Mouse (Mus musculus) C2C12 (cell line): ENCODE data around the gene Fcnb. TPM values are rescaled to one million over a fixed set of nuclear protein-coding genes. Genes with fewer than 3 reads are reported as not detected.

Source experiments
- H3K27me3 ChIP-seq: one replicate; pipeline ENCODE4 v1.6.1; 2011; ENCODE audit not compliant: control insufficient read depth, insufficient read depth, insufficient read length
- H3K36me3 ChIP-seq: one replicate; pipeline ENCODE4 v1.6.1; 2011; ENCODE audit not compliant: control insufficient read depth, insufficient read depth
- H3K4me3 ChIP-seq: one replicate; pipeline ENCODE4 v1.5.1; 2011; ENCODE audit warnings: mild to moderate bottlenecking, control low read depth; ENCODE audit not compliant: poor library complexity, insufficient read depth, severe bottlenecking
- H3K79me2 ChIP-seq: one replicate; pipeline ENCODE4 v1.6.1; 2011; ENCODE audit not compliant: control insufficient read depth, insufficient read depth
- H3K79me3 ChIP-seq: one replicate; pipeline ENCODE4 v1.6.1; 2011; ENCODE audit warnings: low read depth, control low read depth
- H3ac ChIP-seq: one replicate; pipeline ENCODE3; 2011; ENCODE audit warnings: low read depth; ENCODE audit not compliant: control insufficient read depth, insufficient read length
- CEBPB ChIP-seq: IDR thresholded peaks from one replicate; pipeline ENCODE4 v1.6.1; 2011; ENCODE audit warnings: low read depth, mild to moderate bottlenecking, control low read depth, moderate library complexity
- CTCF ChIP-seq: IDR thresholded peaks from one replicate; pipeline ENCODE4 v1.5.1; 2011; ENCODE audit not compliant: control insufficient read depth, insufficient read depth, insufficient read length
- FOSL1 ChIP-seq: IDR thresholded peaks from one replicate; pipeline ENCODE4 v1.8.0; 2011; ENCODE audit warnings: mild to moderate bottlenecking, low read length; ENCODE audit not compliant: poor library complexity, insufficient read depth, severe bottlenecking
- MAX ChIP-seq: IDR thresholded peaks from one replicate; pipeline ENCODE4 v1.6.1; 2011; ENCODE audit warnings: mild to moderate bottlenecking, control low read depth
- MYOD1 ChIP-seq: IDR thresholded peaks from one replicate; pipeline ENCODE4 v1.6.1; 2011; ENCODE audit warnings: low read depth; ENCODE audit not compliant: control insufficient read depth, insufficient read length
- MYOG ChIP-seq: IDR thresholded peaks from one replicate; pipeline ENCODE4 v1.6.1; 2011; ENCODE audit not compliant: control insufficient read depth, insufficient read length; ENCODE audit errors: extremely low read depth
- USF1 ChIP-seq: IDR thresholded peaks from one replicate; pipeline ENCODE4 v1.6.1; 2011; ENCODE audit warnings: low read depth, mild to moderate bottlenecking, control low read depth, moderate library complexity
- polyA plus RNA-seq: library from polyadenylated mRNA; unstranded; fragments of >200 nt; fragmentation: generic; extraction: Trizol; gene quantifications from one replicate; pipeline ENCODE4 v1.2.1, GENCODE M21; 2012; ENCODE audit warnings: missing spikeins

The Fcnb gene
- polyA plus RNA-seq, 1 experiment, result not detected

DNA sequence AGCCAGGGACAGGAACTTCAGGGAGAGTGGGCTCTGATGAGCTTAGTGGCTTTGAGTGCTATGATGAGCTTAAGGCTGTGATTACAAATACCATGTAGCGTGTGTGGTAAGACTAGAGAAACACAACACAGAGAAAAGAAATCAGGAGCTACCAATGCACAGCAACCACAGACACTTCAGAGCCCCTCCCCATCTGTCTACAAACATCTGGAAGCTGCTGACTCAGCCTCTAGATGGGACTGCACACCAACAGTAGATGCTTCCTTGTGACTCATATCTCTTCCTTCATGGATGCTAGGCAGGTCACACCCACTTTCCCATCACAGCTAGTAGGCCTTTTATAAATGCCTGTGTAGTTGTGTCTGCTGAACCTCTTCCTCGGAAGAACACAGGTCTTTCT is 17.2 kb upstream of the Fcnb start:
- Histone ChIP-seq H3K36me3 (no peaks in the 10 kb centered on the region), H3K79me3 (no peaks in the 10 kb centered on the region), H3ac (no peak overlapping the region), H3K27me3 (peaks cover 36% of the 10 kb centered on the region), H3K79me2 (no peaks in the 10 kb centered on the region), H3K4me3 (no peak overlapping the region)
- TF ChIP-seq MYOG, result no peak
- no peak for TF ChIP-seq CEBPB
- no peak for TF ChIP-seq FOSL1
- TF ChIP-seq MAX, result no peak
- no peak for TF ChIP-seq MYOD1
- no peak for TF ChIP-seq USF1
- no peak for TF ChIP-seq CTCF

DNA sequence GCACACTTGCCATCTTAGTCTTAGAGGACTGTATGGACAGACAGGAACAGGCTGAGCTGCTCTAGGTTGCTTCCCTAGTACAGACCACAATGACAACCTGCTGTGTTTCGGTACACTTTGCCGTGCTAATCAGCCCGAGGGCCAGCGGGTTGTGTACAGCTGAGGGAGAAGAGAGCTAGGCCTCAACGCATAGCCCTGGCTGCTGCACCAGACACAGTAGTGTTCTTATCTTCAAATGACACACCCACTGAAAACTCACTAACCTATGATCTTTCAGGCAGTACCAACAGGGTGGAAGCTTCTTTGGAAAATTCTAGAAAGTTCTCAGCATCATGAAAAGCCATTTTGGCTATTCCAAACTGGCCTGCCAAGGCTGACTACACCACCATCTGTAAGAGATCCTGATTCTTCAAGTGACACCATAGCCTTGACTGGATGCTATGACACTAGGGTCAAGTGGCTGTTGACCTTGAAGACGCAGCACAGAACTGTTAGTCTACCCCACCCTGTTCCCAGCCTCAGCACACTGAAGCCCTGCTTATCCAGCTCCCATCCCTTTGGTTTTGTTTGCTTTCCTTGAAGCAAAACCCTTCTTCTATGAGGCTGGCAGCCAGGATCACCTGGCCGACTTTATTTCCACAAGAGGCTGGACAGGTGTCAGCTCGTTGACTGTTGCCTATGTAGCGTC is 16.3 kb upstream of the Fcnb start:
- TF ChIP-seq MYOG, result no peak
- TF ChIP-seq CEBPB, result no peak
- no peak for TF ChIP-seq CTCF
- no peak for TF ChIP-seq MAX
- TF ChIP-seq FOSL1, result no peak
- TF ChIP-seq MYOD1, result no peak
- TF ChIP-seq USF1, result no peak
- no peak overlapping the region for H3ac ChIP-seq
- no peaks in the 10 kb centered on the region for H3K79me3 ChIP-seq

DNA sequence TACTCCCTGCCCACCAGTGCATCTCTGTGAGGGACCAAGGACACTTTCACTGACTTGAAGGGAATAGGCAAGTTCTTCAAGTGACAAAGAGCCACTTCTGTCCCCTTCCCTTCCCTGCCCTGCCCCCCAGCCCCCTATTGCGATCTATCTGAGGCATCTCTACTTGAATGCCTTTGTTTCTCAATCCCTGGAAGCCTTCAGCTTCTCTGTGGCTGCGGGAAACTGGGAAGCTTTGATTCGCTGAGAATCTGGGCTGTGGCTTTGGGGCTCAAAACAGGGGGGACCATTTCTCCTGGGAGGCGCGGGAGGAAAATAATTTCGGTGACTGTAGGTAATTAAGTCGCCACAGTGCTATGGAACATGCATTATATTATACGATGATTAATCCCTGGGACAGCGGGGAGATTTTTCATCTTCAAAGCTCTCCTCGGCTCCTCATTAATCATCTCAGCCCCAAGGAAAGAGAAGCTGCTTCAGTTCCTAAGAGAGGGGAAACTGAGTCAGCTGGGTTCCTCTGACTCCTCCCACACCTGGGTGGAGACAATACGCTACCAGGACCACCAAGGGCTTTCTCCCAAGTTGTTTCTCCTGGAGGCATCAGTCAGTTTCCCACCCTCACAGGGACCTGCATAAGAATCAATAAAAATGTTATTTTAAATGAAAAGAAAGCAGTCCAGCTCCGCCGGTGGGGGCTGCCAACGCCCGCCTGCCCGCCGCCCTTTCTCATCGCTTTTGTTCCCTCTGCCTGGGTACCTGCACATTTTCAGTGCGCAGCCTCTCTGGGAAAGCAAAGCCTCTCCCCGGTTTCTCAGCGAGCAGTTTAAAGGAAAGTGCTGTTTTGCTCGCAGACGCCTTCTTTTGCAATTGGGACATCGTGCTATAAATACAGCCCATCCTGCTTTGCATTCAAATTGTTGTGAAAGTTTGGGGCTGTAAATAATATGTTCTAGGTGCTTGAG is 14.1 kb upstream of the Fcnb start:
- no peaks in the 10 kb centered on the region for H3K36me3 ChIP-seq
- no peak overlapping the region for H3K4me3 ChIP-seq
- no peaks in the 10 kb centered on the region for H3K79me3 ChIP-seq
- peaks cover 52% of the 10 kb centered on the region for H3K27me3 ChIP-seq
- no peak for TF ChIP-seq MYOD1
- no peak for TF ChIP-seq MAX
- TF ChIP-seq FOSL1, result no peak
- no peak for TF ChIP-seq CEBPB
- no peak for TF ChIP-seq CTCF
- TF ChIP-seq MYOG, result no peak
- TF ChIP-seq USF1, result no peak
- H3ac ChIP-seq, result no peak overlapping the region
- H3K79me2 ChIP-seq, result no peaks in the 10 kb centered on the region

More for the DNA sequence above, 16.3 kb upstream of the Fcnb start:
- Histone ChIP-seq H3K36me3 (no peaks in the 10 kb centered on the region), H3K4me3 (no peak overlapping the region), H3K27me3 (peaks cover 43% of the 10 kb centered on the region), H3K79me2 (no peaks in the 10 kb centered on the region)

DNA sequence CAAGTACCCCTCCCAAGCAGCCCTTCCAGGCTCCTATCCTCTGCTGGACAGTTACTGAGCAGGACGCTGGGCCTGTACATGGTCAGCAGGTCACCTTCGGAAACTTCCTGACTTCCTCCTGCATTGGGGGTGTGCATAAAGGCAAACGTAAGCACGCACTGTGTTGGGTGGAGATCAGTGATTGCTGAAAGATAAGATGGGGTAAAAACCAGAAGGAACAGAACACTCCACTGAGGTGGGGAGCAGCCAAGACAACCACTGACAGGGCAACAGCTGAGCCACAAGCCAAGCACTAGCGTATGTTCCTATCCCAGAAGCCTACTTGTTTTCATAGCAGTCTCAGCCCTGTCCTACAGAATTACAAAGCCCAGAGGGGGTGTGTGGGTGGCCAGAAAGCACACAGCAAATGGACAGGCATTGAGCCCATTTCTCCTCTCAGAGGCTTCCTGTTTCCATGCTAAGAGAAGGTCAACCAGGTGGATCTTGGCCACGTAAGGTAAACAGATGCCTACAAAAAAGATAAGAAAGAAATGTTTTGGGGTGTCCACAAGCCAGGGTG is 12.1 kb upstream of the Fcnb start:
- no peak overlapping the region for H3ac ChIP-seq
- no peaks in the 10 kb centered on the region for H3K79me3 ChIP-seq
- no peaks in the 10 kb centered on the region for H3K79me2 ChIP-seq
- peaks cover 66% of the 10 kb centered on the region for H3K27me3 ChIP-seq
- no peak overlapping the region for H3K4me3 ChIP-seq
- no peak for TF ChIP-seq FOSL1
- TF ChIP-seq MYOD1, result no peak
- TF ChIP-seq CEBPB, result no peak
- TF ChIP-seq MYOG, result no peak
- TF ChIP-seq USF1, result no peak
- no peak for TF ChIP-seq MAX
- TF ChIP-seq CTCF, result no peak
- no peaks in the 10 kb centered on the region for H3K36me3 ChIP-seq

DNA sequence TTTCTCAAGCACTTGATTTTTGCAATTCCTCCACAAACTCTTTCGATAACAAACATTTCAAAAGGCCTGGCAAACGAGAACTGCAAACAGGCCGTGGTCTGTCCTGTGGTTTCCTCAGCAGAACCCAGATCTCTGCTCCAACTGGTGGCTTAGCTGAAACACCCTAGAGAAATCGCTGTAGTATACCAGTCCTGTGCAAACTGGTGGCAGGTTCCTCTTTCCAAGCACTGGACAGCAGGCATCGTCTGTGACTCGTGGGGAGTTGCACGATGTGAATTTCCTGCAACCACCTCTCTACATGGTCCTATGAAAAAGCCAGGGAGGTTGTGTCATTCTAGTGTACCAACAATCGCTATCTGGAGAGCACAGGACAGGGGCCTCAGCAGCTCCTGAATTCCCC is 7.4 kb upstream of the Fcnb start:
- no peaks in the 10 kb centered on the region for H3K79me3 ChIP-seq
- no peaks in the 10 kb centered on the region for H3K36me3 ChIP-seq
- no peak overlapping the region for H3K4me3 ChIP-seq
- H3K27me3 ChIP-seq, result peaks cover 65% of the 10 kb centered on the region
- no peak for TF ChIP-seq MYOD1
- no peak for TF ChIP-seq MYOG
- no peak for TF ChIP-seq FOSL1
- no peak for TF ChIP-seq CTCF
- no peaks in the 10 kb centered on the region for H3K79me2 ChIP-seq
- H3ac ChIP-seq, result no peak overlapping the region
